Mouse (Mus musculus) midbrain, embryonic 15.5 days (tissue): ENCODE measurements around the gene Tmem258. TPM values are rescaled to one million over a fixed set of nuclear protein-coding genes. Genes with fewer than 3 reads are reported as not detected.
"Not testable (repeated sequence)": the region's sequence is repeated elsewhere in the genome, so short reads cannot be mapped to it uniquely, and the experiment has no call there.

Experiments
- ATAC-seq: fragments of 200-750 bp; cut with Nextera tagmentation; replicated peaks from 2 replicates; pipeline ENCODE4 v1.8.0; 2017; ENCODE audit warnings: moderate TSS enrichment
- H3K27ac ChIP-seq: fragments of 300-500 bp; sonication (generic); 2 replicates; pipeline ENCODE4 v1.5.1; 2015; ENCODE audit warnings: mild to moderate bottlenecking, inconsistent platforms
- H3K27me3 ChIP-seq: fragments of 300-500 bp; sonication (generic); replicated peaks from 2 replicates; pipeline ENCODE4 v1.6.1; 2015; ENCODE audit warnings: inconsistent platforms
- H3K36me3 ChIP-seq: fragments of 300-500 bp; sonication (generic); replicated peaks from 2 replicates; pipeline ENCODE4 v1.6.1; 2015; ENCODE audit warnings: inconsistent platforms
- H3K4me1 ChIP-seq: fragments of 300-500 bp; sonication (generic); 2 replicates; pipeline ENCODE4 v1.6.1; 2015; ENCODE audit warnings: inconsistent platforms
- H3K4me2 ChIP-seq: fragments of 300-500 bp; sonication (generic); 2 replicates; pipeline ENCODE4 v1.6.1; 2015; ENCODE audit warnings: inconsistent platforms, mild to moderate bottlenecking, moderate library complexity
- H3K4me3 ChIP-seq: fragments of 300-500 bp; sonication (generic); 2 replicates; pipeline ENCODE4 v1.5.1; 2015; ENCODE audit warnings: mild to moderate bottlenecking, inconsistent platforms
- H3K9ac ChIP-seq: fragments of 300-500 bp; sonication (generic); 2 replicates; pipeline ENCODE4 v1.6.1; 2015; ENCODE audit warnings: mild to moderate bottlenecking, inconsistent platforms
- H3K9me3 ChIP-seq: fragments of 300-500 bp; sonication (generic); 2 replicates; pipeline ENCODE4 v1.6.1; 2016; ENCODE audit warnings: inconsistent platforms
- WGBS: fragments of 180-500 bp; shearing (Covaris S2); methylation state at CpG from one replicate; pipeline ENCODE4 v1.1.7; 2015; ENCODE audit warnings: mixed read lengths; 5-methylcytosine and 5-hydroxymethylcytosine counted together
- polyA plus RNA-seq: library from polyadenylated mRNA; unstranded; fragments of >200 nt; fragmentation: Nextera tagmentation; extraction: Ambion mirVana; gene quantifications from 2 replicates; pipeline ENCODE4 v1.2.1, GENCODE M21; 2015

Tmem258 gene
- polyA plus RNA-seq, result 324 and 334 TPM in 2 replicates

GRCm38 (mm10) chr19:10203848-10204615 is at the start of gene Tmem258, which contains the start of gene Fen1:
Gene Tmem258 (plus strand): TSS chr19:10204014.
Gene Fen1 (minus strand): TSS chr19:10204169.
- peaks cover 28% of the 10 kb centered on the region; the same call in 1 of the 2 replicates for H3K36me3 ChIP-seq
- H3K4me1 ChIP-seq, result peaks cover 19% of the 10 kb centered on the region
- peak; percentile 95 for ATAC-seq
- H3K4me3 ChIP-seq, result peak within 1 kb of the TSS; percentile 71
- no peaks in the 10 kb centered on the region for H3K27me3 ChIP-seq
- H3K9ac ChIP-seq, result peak within 1 kb of the TSS; percentile 80
- peak within 1 kb of the TSS; percentile 88 for H3K27ac ChIP-seq
- peak within 1 kb of the TSS; percentile 69 for H3K4me2 ChIP-seq
- no peaks in the 10 kb centered on the region for H3K9me3 ChIP-seq
- WGBS, result under 1% methylated on average over 40 of the region's 40 CpGs

- Histone ChIP-seq H3K4me3 (no peak overlapping the region), H3K9ac (no peak overlapping the region), H3K27ac (no peak overlapping the region), H3K4me2 (no peak overlapping the region), H3K9me3 (no peaks in the 10 kb centered on the region), H3K27me3 (no peaks in the 10 kb centered on the region), H3K4me1 (no peaks in the 10 kb centered on the region), H3K36me3 (no peaks in the 10 kb centered on the region)
- 83% methylated on average over 2 of the region's 2 CpGs for whole genome bisulfite sequencing
- ATAC-seq, result no peak
These were observed 46.1 kb upstream of the Tmem258 start for GRCm38 (mm10) chr19:10157725-10158124.

GRCm38 (mm10) chr19:10163896-10164295 is 39.9 kb upstream of the Tmem258 start:
- no peak for ATAC-seq
- H3K4me1 ChIP-seq, result no peaks in the 10 kb centered on the region
- no peak overlapping the region for H3K4me3 ChIP-seq
- H3K4me2 ChIP-seq, result no peak overlapping the region
- no peak overlapping the region for H3K27ac ChIP-seq
- 89% methylated on average over 3 of the region's 3 CpGs for WGBS
- H3K9me3 ChIP-seq, result no peaks in the 10 kb centered on the region
- no peaks in the 10 kb centered on the region for H3K27me3 ChIP-seq
- H3K36me3 ChIP-seq, result no peaks in the 10 kb centered on the region
- H3K9ac ChIP-seq, result no peak overlapping the region

GRCm38 (mm10) chr19:10165928-10166327 is 37.9 kb upstream of the Tmem258 start:
- not testable (repeated sequence) for H3K4me3 ChIP-seq, H3K27ac ChIP-seq, H3K9ac ChIP-seq, ATAC-seq, H3K36me3 ChIP-seq, H3K27me3 ChIP-seq, H3K4me2 ChIP-seq, H3K4me1 ChIP-seq, H3K9me3 ChIP-seq
- WGBS, result 85% methylated on average over 4 of the region's 4 CpGs

- no peak for ATAC-seq
- H3K4me1 ChIP-seq, result no peaks in the 10 kb centered on the region
- 79% methylated on average over 4 of the region's 4 CpGs for WGBS
- no peaks in the 10 kb centered on the region for H3K27me3 ChIP-seq
- H3K9ac ChIP-seq, result no peak overlapping the region
- no peak overlapping the region for H3K4me2 ChIP-seq
- H3K9me3 ChIP-seq, result no peaks in the 10 kb centered on the region
- H3K36me3 ChIP-seq, result no peaks in the 10 kb centered on the region
- H3K4me3 ChIP-seq, result no peak overlapping the region
- no peak overlapping the region for H3K27ac ChIP-seq
These were observed 36.7 kb upstream of the Tmem258 start for GRCm38 (mm10) chr19:10167112-10167511.

GRCm38 (mm10) chr19:10167951-10168350 is 35.9 kb upstream of the Tmem258 start:
- H3K27me3 ChIP-seq, result no peaks in the 10 kb centered on the region
- no peaks in the 10 kb centered on the region for H3K36me3 ChIP-seq
- H3K9ac ChIP-seq, result no peak overlapping the region
- no peak overlapping the region for H3K27ac ChIP-seq
- WGBS, result 88% methylated on average over 1 of the region's 1 CpGs
- no peaks in the 10 kb centered on the region for H3K4me1 ChIP-seq
- H3K4me3 ChIP-seq, result no peak overlapping the region
- no peak for ATAC-seq
- H3K4me2 ChIP-seq, result no peak overlapping the region
- no peaks in the 10 kb centered on the region for H3K9me3 ChIP-seq

- WGBS, result 90% methylated on average over 3 of the region's 3 CpGs
- H3K27ac ChIP-seq, result no peak overlapping the region
- H3K9me3 ChIP-seq, result no peaks in the 10 kb centered on the region
- no peaks in the 10 kb centered on the region for H3K36me3 ChIP-seq
- no peak overlapping the region for H3K4me2 ChIP-seq
- H3K9ac ChIP-seq, result no peak overlapping the region
- H3K4me1 ChIP-seq, result no peaks in the 10 kb centered on the region
- H3K27me3 ChIP-seq, result no peaks in the 10 kb centered on the region
- ATAC-seq, result no peak
- H3K4me3 ChIP-seq, result no peak overlapping the region
These were observed 35.4 kb upstream of the Tmem258 start for GRCm38 (mm10) chr19:10168441-10168840.

- H3K9me3 ChIP-seq, result no peaks in the 10 kb centered on the region
- H3K27me3 ChIP-seq, result no peaks in the 10 kb centered on the region
- H3K4me3 ChIP-seq, result no peak overlapping the region
- no peak overlapping the region for H3K9ac ChIP-seq
- no peak overlapping the region for H3K4me2 ChIP-seq
- H3K36me3 ChIP-seq, result no peaks in the 10 kb centered on the region
- no peak for ATAC-seq
- H3K4me1 ChIP-seq, result no peaks in the 10 kb centered on the region
- no peak overlapping the region for H3K27ac ChIP-seq
These were observed 34.6 kb upstream of the Tmem258 start for GRCm38 (mm10) chr19:10169179-10169578.

GRCm38 (mm10) chr19:10169692-10170330 is 34.0 kb upstream of the Tmem258 start:
- H3K9me3 ChIP-seq, H3K4me3 ChIP-seq, H3K36me3 ChIP-seq, H3K27me3 ChIP-seq, H3K9ac ChIP-seq, ATAC-seq, H3K4me2 ChIP-seq, H3K4me1 ChIP-seq, H3K27ac ChIP-seq: not testable (repeated sequence)
- WGBS, result 72% methylated on average over 3 of the region's 3 CpGs

- Histone ChIP-seq H3K4me3 (no peak overlapping the region), H3K27me3 (no peaks in the 10 kb centered on the region), H3K36me3 (no peaks in the 10 kb centered on the region), H3K9ac (no peak overlapping the region), H3K4me1 (no peaks in the 10 kb centered on the region), H3K4me2 (no peak overlapping the region), H3K27ac (no peak overlapping the region), H3K9me3 (no peaks in the 10 kb centered on the region)
- 17% methylated on average over 1 of the region's 1 CpGs for WGBS
- ATAC-seq, result no peak
These were observed 33.3 kb upstream of the Tmem258 start for GRCm38 (mm10) chr19:10170466-10170865.

GRCm38 (mm10) chr19:10171359-10171758 is 32.5 kb upstream of the Tmem258 start:
- H3K9ac ChIP-seq, result no peak overlapping the region
- 86% methylated on average over 7 of the region's 7 CpGs for WGBS

GRCm38 (mm10) chr19:10171846-10172245 is 32.0 kb upstream of the Tmem258 start:
- H3K27ac ChIP-seq, result no peak overlapping the region
- H3K36me3 ChIP-seq, result no peaks in the 10 kb centered on the region
- H3K4me2 ChIP-seq, result no peak overlapping the region
- H3K9ac ChIP-seq, result no peak overlapping the region
- ATAC-seq, result no peak
- H3K4me1 ChIP-seq, result no peaks in the 10 kb centered on the region
- no peaks in the 10 kb centered on the region for H3K27me3 ChIP-seq
- H3K4me3 ChIP-seq, result no peak overlapping the region
- H3K9me3 ChIP-seq, result no peaks in the 10 kb centered on the region

More at GRCm38 (mm10) chr19:10171359-10171758, 32.5 kb upstream of the Tmem258 start:
- H3K4me1 ChIP-seq, result no peaks in the 10 kb centered on the region
- H3K9me3 ChIP-seq, result no peaks in the 10 kb centered on the region
- no peaks in the 10 kb centered on the region for H3K36me3 ChIP-seq
- no peak for ATAC-seq
- H3K27ac ChIP-seq, result no peak overlapping the region
- H3K27me3 ChIP-seq, result no peaks in the 10 kb centered on the region
- no peak overlapping the region for H3K4me2 ChIP-seq
- H3K4me3 ChIP-seq, result no peak overlapping the region
